Mouse (Mus musculus) retina, embryonic 14.5 days (tissue): Measurements from ENCODE around the gene Hsd11b2.

Experiments
- DNase-seq: peaks from one replicate; pipeline ENCODE4 v3.0.0-alpha.2; 2015; ENCODE audit warnings: low spot score

Hsd11b2 gene

GRCm38 (mm10) chr8:105484030-105484368 is 34.6 kb upstream of the Hsd11b2 start:
- DNase-seq = no peak

DNA sequence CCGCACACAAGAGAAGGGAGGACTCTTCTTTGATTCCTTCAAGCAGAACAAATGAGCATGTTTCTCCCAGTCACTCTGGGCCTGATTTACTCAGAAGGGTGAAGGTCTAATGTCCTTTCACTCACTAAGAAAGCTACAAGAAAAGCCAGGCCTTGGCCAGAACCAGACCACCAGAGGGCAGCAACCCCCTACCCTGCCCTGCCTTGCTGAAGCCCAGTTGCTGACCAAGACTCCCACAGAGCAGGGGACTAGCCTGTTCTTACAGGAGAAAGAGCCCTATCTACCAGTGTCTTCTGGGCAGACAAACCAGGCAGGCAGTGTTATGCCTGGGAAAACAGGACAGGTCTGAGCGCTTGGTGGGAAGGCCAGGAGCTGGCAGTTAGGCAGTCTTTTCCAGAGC is 34.2 kb upstream of the Hsd11b2 start:
- peak; percentile 86 for DNase-seq

- no peak for DNase-seq
Measured at GRCm38 (mm10) chr8:105488082-105488481, 30.5 kb upstream of the Hsd11b2 start.

GRCm38 (mm10) chr8:105489281-105489680 is 29.3 kb upstream of the Hsd11b2 start:
- no peak for DNase-seq

- no peak for DNase-seq
Measured at GRCm38 (mm10) chr8:105493495-105493894, 25.1 kb upstream of the Hsd11b2 start.

- no peak for DNase-seq
Measured at GRCm38 (mm10) chr8:105494566-105494965, 24.0 kb upstream of the Hsd11b2 start.

DNA sequence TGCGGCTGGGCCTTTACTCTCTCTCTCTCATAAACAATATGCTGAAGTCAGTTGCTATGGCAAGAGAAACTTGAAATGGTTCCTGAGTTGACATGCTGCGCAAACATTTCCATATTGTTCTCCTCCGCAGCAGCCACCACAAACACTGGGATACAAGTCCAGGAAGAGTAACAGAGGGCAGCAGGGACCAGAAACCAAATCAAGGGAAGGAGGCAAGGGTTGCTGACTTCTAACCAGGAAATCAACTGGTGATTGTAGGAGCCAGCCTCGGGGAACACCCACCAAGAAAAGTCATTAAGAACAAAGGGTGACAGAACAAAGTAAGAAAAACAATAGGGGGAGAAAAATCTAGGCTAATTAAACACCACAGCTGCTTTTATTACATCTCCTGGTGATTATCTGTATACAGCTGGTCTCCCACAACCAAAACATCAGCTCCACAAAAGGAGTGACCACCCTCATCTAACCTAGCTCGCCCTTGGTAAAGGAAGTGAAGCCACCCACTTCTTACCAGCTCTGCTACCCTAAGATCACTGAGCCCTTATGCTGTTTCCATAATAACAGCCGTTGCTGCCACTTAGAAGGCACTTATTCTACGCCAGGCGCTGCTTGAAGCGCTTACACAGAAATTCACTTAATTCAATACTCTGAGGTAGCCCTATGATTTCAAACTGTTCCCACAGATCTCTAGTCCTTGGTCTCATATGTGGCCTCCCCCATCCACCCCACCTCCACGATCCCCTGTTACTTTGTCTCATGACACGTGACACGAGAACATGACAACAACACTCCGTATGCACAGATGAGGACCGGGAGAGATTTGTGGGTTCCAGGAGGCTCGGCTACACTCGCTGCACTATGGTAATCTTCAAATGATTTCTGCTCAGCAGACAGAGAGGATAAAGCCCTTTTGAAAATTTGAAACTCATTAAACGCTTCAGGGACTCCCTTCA is 22.9 kb upstream of the Hsd11b2 start:
- no peak for DNase-seq

DNA sequence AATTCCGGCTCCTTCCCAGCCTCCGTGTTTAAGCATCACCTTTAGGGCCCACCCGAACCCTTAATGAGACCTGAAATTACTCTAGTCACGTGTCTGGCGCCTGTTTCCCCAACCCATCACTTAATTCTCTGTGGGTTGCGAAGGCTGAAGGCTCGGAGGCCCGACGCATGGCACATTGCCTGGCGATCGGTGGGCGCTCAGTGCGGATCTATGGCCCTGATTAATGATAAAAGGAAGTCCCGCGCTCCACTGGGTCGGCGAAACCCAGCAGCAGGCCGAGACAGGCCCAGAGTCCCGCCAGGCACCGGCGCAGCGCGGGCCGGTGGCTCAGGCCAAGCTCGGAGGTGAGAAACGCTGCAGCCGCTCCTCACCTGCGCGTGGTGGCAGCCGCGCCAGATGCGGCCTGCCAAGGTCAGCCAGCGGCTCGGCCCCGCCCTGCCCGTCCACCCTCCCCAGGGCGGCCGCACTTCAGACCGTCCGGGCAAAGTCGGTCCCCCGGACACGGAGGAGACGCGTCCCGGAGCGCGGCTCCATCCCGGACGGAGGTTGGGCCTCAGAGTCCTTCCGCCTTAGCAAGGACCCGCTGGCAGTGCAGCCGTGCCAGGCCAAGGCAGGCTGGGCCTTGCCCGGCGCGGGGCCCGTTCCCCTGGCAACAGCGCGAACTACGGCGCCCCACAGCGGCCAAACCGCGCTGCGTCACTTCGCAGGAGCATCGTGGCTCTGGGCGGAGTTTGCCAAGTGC is 21.9 kb upstream of the Hsd11b2 start, which contains the start of gene Zdhhc1:
Zdhhc1 (minus strand) TSS at position 464 of the 742 bp plus-strand sequence.
- peak; percentile 91 for DNase-seq

DNA sequence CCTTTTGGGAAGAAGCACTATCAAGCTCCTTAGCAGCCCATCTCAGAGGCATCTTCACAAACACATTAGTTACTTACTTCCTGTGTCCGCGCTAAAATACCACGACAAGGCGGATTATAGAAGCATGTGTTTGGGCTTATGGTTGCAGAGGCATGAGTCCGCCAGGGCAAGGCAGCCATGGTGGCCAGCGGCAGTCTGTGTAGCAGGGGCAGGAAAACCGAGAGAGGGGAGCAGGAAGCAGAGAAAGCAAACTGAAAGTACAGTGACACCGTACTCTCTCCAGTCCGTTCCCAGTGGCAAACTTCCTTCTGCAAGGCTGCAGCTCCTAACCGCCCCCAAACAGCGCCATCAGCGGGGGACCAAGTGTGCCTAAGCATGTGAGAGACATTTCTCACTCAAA is 18.8 kb upstream of the Hsd11b2 start:
- no peak for DNase-seq

GRCm38 (mm10) chr8:105504617-105505016 is 13.9 kb upstream of the Hsd11b2 start:
- no peak for DNase-seq

DNA sequence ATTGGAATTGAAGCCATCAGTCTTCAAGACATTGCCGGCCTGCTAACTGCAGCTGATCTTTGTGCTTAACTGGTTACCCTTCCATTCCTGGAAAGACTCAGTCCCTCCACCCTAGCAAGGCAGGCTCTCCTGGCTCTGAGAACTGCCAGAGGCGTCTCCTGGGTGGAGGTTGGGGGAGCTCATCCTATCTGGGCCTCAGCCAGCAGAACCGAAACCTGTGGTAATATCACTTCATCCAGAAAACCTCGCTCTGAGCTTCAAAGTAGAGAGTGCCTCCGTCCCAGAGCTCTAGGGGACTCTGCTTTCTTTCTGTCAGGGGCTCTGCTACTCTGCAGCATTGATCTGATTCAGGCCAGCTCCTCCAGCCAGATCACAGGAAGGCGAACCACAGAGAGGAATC is 11.6 kb upstream of the Hsd11b2 start:
- DNase-seq = no peak

DNA sequence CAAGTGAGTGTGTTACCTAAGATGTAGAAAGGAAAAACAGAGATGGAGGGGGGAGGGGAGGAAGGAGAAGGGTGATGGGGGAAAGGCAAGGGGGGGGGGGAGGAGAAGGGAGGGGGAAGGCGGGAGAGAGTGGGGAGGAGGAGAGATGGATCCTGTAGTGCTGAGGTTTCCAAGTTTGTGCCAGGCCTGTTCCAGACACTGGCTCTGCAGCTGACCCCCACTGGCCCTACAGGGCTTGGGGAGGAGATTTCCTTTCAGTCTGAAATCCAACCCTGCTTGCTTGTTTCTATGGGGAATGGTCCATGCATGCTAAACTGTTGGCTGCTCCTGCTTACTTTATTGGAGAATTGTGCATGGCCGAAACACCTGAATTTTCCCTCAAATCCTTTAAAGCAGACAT is 9.8 kb upstream of the Hsd11b2 start:
- no peak for DNase-seq

DNA sequence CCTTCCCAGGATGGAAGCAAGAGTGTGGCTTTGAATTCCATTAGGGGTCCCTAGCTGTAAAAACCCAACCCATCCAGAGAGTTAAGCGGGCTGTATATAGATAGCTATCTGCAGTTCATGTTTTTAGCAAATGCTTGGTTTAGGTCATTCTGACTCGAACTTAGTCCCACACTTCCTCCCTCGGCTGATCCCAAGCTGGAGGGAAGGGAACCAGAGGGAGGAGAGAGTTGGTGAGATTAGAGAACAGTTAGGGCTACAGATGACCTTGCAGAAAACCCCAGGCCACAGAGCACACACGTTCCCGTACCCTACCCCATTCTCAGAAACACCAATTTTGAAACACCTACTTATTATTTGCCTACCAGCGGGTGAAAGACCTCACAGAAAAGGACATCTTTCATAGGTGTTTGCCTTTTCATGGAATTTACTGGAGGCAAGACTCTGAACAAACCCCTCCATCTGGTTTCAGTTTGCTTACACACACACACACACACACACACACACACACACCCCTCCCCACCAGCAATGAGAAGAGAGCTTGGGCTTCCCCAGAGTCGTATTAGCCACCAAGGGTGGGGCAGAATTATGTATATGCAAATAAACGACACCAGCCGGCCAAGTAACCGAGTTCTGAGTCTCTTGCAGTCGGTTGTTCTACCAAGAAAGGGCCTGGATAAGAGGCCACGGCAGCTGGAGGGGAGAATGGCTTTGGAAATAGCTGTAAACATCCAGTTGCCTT is 8.4 kb upstream of the Hsd11b2 start:
- DNase-seq = no peak

DNA sequence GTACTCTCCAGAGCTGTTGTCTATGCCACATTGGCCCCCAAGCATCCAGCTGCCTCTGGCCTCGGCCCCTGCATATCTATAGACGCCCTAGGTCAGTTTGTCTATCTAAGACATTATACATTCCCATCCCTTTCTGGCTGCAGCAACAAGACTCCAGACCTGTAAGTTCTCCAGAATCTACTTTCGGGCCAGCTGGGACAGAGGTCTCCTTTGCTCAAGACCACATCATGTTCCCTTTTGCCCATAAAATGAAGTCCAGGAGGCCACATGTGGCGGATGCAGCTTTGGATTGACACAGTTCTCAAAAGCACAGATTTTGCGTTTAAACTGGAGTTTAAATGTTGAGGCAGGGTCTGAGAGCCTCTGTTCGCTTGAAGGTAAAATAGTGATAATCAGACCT is 4.4 kb upstream of the Hsd11b2 start:
- no peak for DNase-seq

DNA sequence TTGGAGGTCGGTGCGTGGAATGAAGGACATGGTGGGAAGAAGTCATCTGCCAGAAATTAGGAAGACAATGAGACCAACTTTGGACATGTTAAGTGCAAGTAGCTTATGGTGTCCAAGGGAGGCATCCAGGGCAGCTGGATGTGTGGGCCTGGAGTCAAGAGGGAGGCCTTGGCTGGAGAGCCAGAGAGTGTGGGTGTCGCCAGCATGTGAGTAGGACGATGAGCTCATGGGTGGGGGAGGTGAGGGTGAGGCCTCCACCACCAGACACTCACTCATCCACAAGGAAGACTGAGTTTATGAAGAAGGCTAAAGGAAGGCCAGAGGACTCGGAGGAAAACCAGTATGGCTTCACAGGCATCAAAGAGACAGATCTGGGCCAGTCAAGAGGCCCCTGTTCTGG is 3.9 kb upstream of the Hsd11b2 start:
- DNase-seq = no peak

GRCm38 (mm10) chr8:105516018-105516645 is 2.4 kb upstream of the Hsd11b2 start:
- peak; percentile 93 for DNase-seq

DNA sequence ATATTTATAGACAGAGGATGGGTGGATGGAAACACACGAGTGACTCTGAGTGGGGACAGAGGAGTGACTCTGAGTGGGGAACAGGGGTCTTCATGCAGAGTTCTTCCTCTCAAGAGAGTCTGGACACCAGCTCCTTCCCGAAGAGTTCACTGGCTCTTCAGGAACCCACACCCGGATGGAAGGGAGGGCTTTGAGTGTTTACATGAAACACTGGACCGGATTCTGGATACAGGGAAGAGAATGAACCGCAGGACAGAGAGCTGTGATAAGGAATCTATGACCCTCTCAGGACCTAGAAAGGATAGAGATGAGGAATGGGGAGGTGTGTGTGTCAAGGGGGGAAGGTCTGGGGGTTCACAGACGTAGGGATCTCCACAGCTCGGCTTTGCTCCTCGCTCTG is 1.2 kb upstream of the Hsd11b2 start:
- DNase-seq = no peak

DNA sequence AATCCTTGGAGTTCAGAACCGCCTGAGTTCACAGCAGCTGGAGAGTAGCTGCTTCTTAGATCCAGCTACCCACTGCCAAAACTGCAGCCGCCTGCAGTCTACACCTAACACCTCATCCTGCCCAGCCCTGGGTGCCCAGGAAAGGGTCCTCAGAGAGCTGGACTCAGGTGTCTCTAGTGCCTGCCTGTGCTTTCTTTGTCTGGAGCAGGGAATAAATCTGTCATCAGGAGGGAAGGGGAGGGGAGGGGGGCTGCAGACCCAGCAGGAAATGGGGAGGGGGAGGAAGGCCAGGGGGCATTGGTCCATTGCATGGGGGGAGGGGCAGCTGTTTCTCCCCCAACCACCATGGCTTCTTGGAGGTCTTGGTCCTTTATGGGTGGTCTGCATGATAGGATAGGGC is 1.0 kb downstream of the Hsd11b2 start:
- no peak for DNase-seq

GRCm38 (mm10) chr8:105520521-105520920 is 2.0 kb downstream of the Hsd11b2 start:
- DNase-seq = no peak

GRCm38 (mm10) chr8:105521061-105521460 is 2.5 kb downstream of the Hsd11b2 start:
- DNase-seq = peak; percentile 41

DNA sequence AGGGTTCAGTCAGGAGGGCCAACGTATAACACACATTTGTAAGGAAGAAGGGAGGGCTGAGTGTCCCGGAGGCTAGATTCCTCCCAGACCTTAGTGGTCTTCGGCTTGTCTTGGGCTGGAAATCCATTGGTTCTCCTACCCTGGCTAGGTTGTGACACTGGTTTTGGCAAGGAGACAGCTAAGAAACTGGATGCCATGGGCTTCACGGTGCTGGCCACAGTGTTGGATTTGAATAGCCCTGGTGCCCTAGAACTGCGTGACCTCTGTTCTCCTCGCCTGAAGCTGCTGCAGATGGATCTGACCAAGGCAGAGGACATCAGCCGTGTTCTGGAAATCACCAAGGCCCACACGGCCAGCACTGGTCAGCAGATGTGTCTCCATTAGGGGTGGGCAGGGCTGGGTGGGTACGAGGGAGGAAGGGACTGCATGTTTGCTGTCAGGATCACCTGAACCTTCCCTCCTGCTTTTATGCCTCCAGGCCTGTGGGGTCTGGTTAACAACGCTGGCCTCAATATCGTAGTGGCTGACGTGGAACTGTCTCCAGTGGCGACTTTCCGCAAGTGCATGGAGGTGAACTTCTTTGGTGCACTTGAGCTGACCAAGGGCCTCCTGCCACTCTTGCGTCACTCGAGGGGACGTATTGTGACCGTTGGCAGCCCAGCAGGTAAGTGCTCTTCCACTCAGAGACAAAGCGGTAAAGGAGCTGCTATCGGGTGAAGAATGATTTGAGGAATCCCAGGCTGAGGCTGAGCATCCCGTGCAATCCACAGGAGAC is 3.6 kb downstream of the Hsd11b2 start:
- DNase-seq = no peak
